ENCODE assay signal across 8 mouse cellular contexts in genomic region chrX:43429337-43429736, GRCm38 (mm10). TPM values are rescaled to one million over a fixed set of nuclear protein-coding genes. Genes with fewer than 3 reads are reported as not detected.
DNase-seq lines count a peak whose midpoint lies in the region; ATAC-seq and TF ChIP-seq lines count a peak whose summit lies in the region.

No protein-coding gene starts in this region.

- no peaks in the 10 kb centered on the region for H3K36me3 ChIP-seq in heart, embryonic 14.5 days (ENCODE audit: control insufficient read depth, insufficient read depth, low read length)
- H3K36me3 ChIP-seq in forebrain, embryonic 13.5 days (ENCODE audit: poor library complexity, severe bottlenecking): no peaks in the 10 kb centered on the region
- no peaks in the 10 kb centered on the region for H3K36me3 ChIP-seq in midbrain, embryonic 11.5 days (ENCODE audit: control insufficient read depth, insufficient read depth, low read length)

- no peak overlapping the region for H3K9ac ChIP-seq in heart, embryonic 14.5 days (ENCODE audit: low read length)
- H3K9ac ChIP-seq in forebrain, embryonic 13.5 days: 0 out of 2 replicates have a peak overlapping the region, but pooled peaks have one; percentile 21
- no peak overlapping the region for H3K9ac ChIP-seq in midbrain, embryonic 11.5 days (ENCODE audit: low read length)

- peak overlapping the region; percentile 32 to 35 for H3K4me3 ChIP-seq in heart, embryonic 14.5 days (ENCODE audit: control insufficient read depth in 1 of 2, insufficient read depth in 1 of 2, low read depth in 1 of 2, low read length in 2 of 2)
- H3K4me3 ChIP-seq in forebrain, embryonic 13.5 days: peak overlapping the region; percentile 44
- H3K4me3 ChIP-seq in midbrain, embryonic 11.5 days (ENCODE audit: low read depth, low read length): peak overlapping the region; percentile 30

- WGBS in heart, embryonic 14.5 days: 14% methylated on average over 12 of the region's 12 CpGs
- 22% methylated on average over 12 of the region's 12 CpGs for WGBS in forebrain, embryonic 13.5 days
- WGBS in midbrain, embryonic 11.5 days: 17% methylated on average over 12 of the region's 12 CpGs

- peaks cover 15% of the 10 kb centered on the region for H3K27me3 ChIP-seq in heart, embryonic 14.5 days (ENCODE audit: control insufficient read depth, insufficient read depth, low read length)
- peaks cover 3% of the 10 kb centered on the region; the same call in 1 of the 2 replicates for H3K27me3 ChIP-seq in forebrain, embryonic 13.5 days
- H3K27me3 ChIP-seq in midbrain, embryonic 11.5 days (ENCODE audit: control insufficient read depth, insufficient read depth, low read length): peaks cover 4% of the 10 kb centered on the region; the same call in 1 of the 2 replicates

- H3K4me2 ChIP-seq in heart, embryonic 14.5 days (ENCODE audit: low read length): peak overlapping the region; percentile 66
- peak overlapping the region; percentile 66 for H3K4me2 ChIP-seq in forebrain, embryonic 13.5 days
- peak overlapping the region; percentile 62 for H3K4me2 ChIP-seq in midbrain, embryonic 11.5 days

- TF ChIP-seq POLR2A in brain, embryonic 14.5 days (IDR thresholded peaks at IDR 0.05; ENCODE audit: borderline replicate concordance, extremely low read depth, insufficient read depth, insufficient read length, poor library complexity, severe bottlenecking): no peak

- no peak for TF ChIP-seq CTCF in brain, embryonic 14.5 days (IDR thresholded peaks at IDR 0.05; ENCODE audit: borderline replicate concordance, extremely low read depth, insufficient read depth, insufficient read length)

- DNase-seq in heart, adult 8-10 months (ENCODE audit: low spot score): no peak
- peak; percentile 56 for DNase-seq in brain, embryonic 14.5 days (ENCODE audit: low read depth)
- peak; percentile 86 for DNase-seq in midbrain, embryonic 11.5 days (ENCODE audit: low spot score, missing footprints)
- no peak for DNase-seq in adrenal gland, adult 18-20 months (ENCODE audit: low spot score in 2 of 2)
- DNase-seq in spleen, postnatal 10 days (ENCODE audit: low spot score in 2 of 2): no peak
- DNase-seq in testis, postnatal 10 days (ENCODE audit: low spot score): no peak

- ATAC-seq in heart, embryonic 14.5 days (ENCODE audit: insufficient number of reproducible peaks, insufficient read depth, low FRiP score, low read depth): no peak
- ATAC-seq in forebrain, embryonic 13.5 days: peak; percentile 25; the same call in 1 of the 2 replicates
- ATAC-seq in midbrain, embryonic 11.5 days (ENCODE audit: low FRiP score): peak; percentile 47

- no peak overlapping the region for H3K27ac ChIP-seq in heart, embryonic 14.5 days (replicated peaks in 1 of 2; ENCODE audit: control insufficient read depth in 1 of 2, insufficient read depth in 1 of 2, low read depth in 2 of 2, low read length in 2 of 2)
- no peak overlapping the region for H3K27ac ChIP-seq in forebrain, embryonic 13.5 days
- no peak overlapping the region for H3K27ac ChIP-seq in midbrain, embryonic 11.5 days (ENCODE audit: low read depth, low read length)

- H3K4me1 ChIP-seq in heart, embryonic 14.5 days (ENCODE audit: control insufficient read depth in 2 of 2, insufficient read depth in 2 of 2, low read length in 2 of 2): peaks cover 0 to 2% of the 10 kb centered on the region in 2 experiments; a peak in 1 of 4 replicates
- no peaks in the 10 kb centered on the region for H3K4me1 ChIP-seq in forebrain, embryonic 13.5 days
- H3K4me1 ChIP-seq in midbrain, embryonic 11.5 days (ENCODE audit: control insufficient read depth, insufficient read depth, low read length): no peaks in the 10 kb centered on the region

- H3K9me3 ChIP-seq in heart, embryonic 14.5 days (ENCODE audit: control insufficient read depth, low read length): no peaks in the 10 kb centered on the region
- no peaks in the 10 kb centered on the region for H3K9me3 ChIP-seq in forebrain, embryonic 13.5 days (replicated peaks)
- H3K9me3 ChIP-seq in midbrain, embryonic 11.5 days (ENCODE audit: control insufficient read depth, low read length): no peaks in the 10 kb centered on the region

RNA-seq across cellular contexts. Expression of gene Tenm1, which starts 0.4 kb away (rescaled TPM):
- polyA plus RNA-seq in heart, embryonic 14.5 days (2014; fragmentation: Nextera tagmentation; extraction: Ambion mirVana): not detected in 2 replicates
- total RNA-seq in heart, adult 8-10 months (2022): under 1 TPM; 0.03 to 0.06 (median 0.04) TPM
- 14.1 and 21.3 TPM in 2 replicates for polyA plus RNA-seq in brain, embryonic 14.5 days (2012; rRNA removed)
- 8.2 and 8.9 TPM in 2 replicates for polyA plus RNA-seq in forebrain, embryonic 13.5 days (2015; fragmentation: Nextera tagmentation; extraction: Ambion mirVana)
- 2.7 and 2.8 TPM in 2 replicates for polyA plus RNA-seq in midbrain, embryonic 11.5 days (2014; fragmentation: Nextera tagmentation; extraction: Ambion mirVana)
- under 1 TPM; 0.54 to 0.99 TPM for total RNA-seq in adrenal gland, adult 18-20 months (2021)

Comparison
In these comparisons a context has a peak if more than half of its experiments do, and no peak if none do; other contexts are left out.
1. DNase-seq: peak in brain, embryonic 14.5 days (single experiment) and midbrain, embryonic 11.5 days (single experiment); none in heart, adult 8-10 months (single experiment), adrenal gland, adult 18-20 months (0 of 2), spleen, postnatal 10 days (0 of 2) and testis, postnatal 10 days (single experiment).
2. Peak in every context shown above with its lines, with median percentiles within 50 percentile points of each other: H3K4me2 ChIP-seq and H3K4me3 ChIP-seq.